Mouse (Mus musculus) olfactory bulb, adult 2 months (tissue): ENCODE measurements around the gene Sdf2l1. TPM values are rescaled to one million over a fixed set of nuclear protein-coding genes. Genes with fewer than 3 reads are reported as not detected.

Source experiments
- H3K27ac ChIP-seq: fragments of 200-500 bp; 2 replicates; pipeline ENCODE4 v1.5.1; 2012; ENCODE audit warnings: low read depth, low read length; ENCODE audit not compliant: insufficient read depth
- H3K4me1 ChIP-seq: fragments of 200-500 bp; 2 replicates; pipeline ENCODE4 v1.6.1; 2012; ENCODE audit warnings: low read length; ENCODE audit not compliant: control insufficient read depth, insufficient read depth
- H3K4me3 ChIP-seq: fragments of 200-500 bp; 2 replicates; pipeline ENCODE4 v1.5.1; 2012; ENCODE audit warnings: mild to moderate bottlenecking, low read depth, low read length, moderate library complexity; ENCODE audit not compliant: insufficient read depth
- CTCF ChIP-seq: fragments of 200-500 bp; IDR thresholded peaks from 2 replicates; pipeline ENCODE4 v1.5.1; 2012; ENCODE audit warnings: low read depth, mild to moderate bottlenecking, low read length, moderate library complexity; ENCODE audit not compliant: insufficient read depth
- POLR2A ChIP-seq: fragments of 200-500 bp; IDR thresholded peaks from 2 replicates; pipeline ENCODE4 v1.6.1; 2012; ENCODE audit warnings: mild to moderate bottlenecking, low read depth, low read length, moderate library complexity; ENCODE audit not compliant: insufficient read depth
- whole genome bisulfite sequencing: fragments of 180-500 bp; shearing (Covaris S2); methylation state at CpG from one replicate; pipeline ENCODE4 v1.1.7; 2018; 5-methylcytosine and 5-hydroxymethylcytosine counted together
- polyA plus RNA-seq: library from polyadenylated mRNA; stranded (reverse); fragments of >200 nt; gene quantifications from 2 replicates; pipeline ENCODE4 v1.2.4, GENCODE M21; 2012; ENCODE audit warnings: low replicate concordance; ENCODE audit not compliant: missing spikeins, insufficient read depth, insufficient read length

The Sdf2l1 gene
- polyA plus RNA-seq, 1 experiment, result not detected

DNA sequence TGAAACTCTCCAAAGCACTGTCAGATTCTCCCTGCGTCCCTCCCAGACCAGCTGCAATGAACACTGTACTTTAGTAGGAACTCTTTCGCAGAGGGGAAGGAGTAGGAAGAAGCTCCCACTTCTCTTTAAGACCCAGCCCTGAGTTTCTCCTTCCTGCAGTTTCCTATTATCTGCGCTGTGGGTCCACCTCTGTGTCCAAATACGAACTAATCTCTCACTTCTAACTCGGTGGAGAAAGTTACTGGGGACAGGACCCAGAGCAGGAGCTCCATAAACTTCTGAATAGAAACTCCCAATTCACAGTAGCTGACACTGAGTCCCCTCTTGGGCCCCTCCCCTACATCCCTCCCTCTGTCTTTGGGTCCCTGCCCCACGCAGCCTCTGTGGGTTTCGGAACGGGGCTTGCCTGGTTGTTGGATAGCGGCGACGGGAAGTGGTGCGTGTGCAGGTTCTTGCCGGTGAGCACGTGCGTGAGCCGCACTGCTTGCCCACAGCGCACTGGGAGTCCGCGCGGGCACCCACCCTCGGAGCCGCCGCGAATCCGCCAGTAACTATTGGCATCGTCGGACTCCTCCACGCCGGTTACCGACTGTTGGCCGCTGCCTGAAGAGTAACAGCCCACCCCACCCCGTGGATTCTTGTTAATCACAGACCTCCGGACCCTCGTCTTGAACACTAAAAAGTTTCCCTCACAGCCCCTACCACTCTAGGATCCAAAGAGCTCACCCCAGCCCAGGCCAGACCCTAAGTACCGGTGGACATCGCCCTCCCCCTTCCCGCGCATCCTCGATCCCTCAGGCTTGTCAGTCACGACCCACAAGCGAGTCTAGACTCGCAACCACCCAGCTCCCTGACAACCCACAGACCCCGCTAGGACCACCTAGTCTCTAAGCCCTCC is 743 bp downstream of the Sdf2l1 start:
- Histone ChIP-seq H3K4me1 (peaks cover 8% of the 10 kb centered on the region), H3K4me3 (peak overlapping the region; percentile 61), H3K27ac (no peak overlapping the region)
- 4% methylated on average over 43 of the region's 43 CpGs for WGBS
- no peak for TF ChIP-seq POLR2A
- TF ChIP-seq CTCF, result no peak

DNA sequence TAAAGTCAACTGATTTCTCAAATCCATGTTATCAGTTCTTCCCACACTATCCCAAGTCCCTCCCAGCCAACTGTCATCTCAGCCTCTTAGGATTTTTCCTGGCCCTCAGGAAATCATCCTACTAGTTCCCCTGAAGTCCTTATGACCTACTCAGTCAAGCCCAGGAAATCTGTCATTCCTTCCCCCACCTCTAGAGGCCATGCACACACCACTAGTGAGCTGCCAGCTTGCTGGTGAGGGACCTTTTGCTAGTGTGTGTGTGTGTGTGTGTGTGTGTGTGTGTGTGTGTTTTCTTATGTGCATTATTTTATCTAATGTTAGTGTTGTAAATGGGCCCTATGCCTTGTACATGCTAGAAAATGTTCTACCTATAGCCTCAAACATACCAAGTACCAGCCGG is 4.9 kb downstream of the Sdf2l1 start:
- Histone ChIP-seq H3K27ac (no peak overlapping the region), H3K4me3 (no peak overlapping the region), H3K4me1 (peaks cover 22% of the 10 kb centered on the region)
- TF ChIP-seq POLR2A (no peak), CTCF (no peak)
- WGBS, result 100% methylated on average over 1 of the region's 1 CpGs

DNA sequence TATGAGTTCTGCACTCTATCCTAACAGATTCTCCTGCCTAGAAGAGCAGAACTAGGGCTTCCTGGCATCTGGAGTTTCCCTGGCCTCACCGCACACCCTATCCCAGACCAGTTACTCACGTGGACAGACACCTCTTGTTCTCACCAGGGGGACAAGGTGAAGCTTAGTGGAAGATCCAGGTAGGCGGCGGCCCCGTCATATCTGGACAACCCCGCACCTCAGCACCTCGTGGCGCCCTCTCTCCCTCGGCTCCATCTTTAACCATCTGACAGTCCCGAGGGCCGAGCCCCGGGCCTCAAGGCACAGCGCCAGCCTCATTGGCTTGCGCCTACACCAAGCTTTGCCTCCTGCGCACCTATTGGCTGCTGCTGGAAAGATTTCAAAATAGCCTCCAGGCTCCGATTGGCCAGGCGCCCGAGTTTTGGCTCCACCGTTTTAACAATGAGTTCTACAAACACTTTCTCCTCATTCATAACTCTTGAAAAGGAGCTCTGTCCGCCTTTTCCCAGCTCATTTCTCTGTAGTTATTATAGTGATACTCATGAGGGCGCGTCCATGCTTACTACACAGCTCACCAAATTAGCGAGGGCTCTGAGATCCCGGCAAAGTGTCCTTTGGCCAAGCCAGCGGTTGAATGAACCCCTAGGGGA is 7.2 kb downstream of the Sdf2l1 start, which contains the start of gene 2610318N02Rik:
TSS of gene 2610318N02Rik (minus strand) at position 297 of the 650 bp plus-strand sequence.
- Histone ChIP-seq H3K27ac (no peak within 1 kb of the TSS), H3K4me3 (peak within 1 kb of the TSS; percentile 43), H3K4me1 (peaks cover 13% of the 10 kb centered on the region)
- WGBS, result 1% methylated on average over 25 of the region's 25 CpGs
- no peak for TF ChIP-seq CTCF
- TF ChIP-seq POLR2A, result no peak

DNA sequence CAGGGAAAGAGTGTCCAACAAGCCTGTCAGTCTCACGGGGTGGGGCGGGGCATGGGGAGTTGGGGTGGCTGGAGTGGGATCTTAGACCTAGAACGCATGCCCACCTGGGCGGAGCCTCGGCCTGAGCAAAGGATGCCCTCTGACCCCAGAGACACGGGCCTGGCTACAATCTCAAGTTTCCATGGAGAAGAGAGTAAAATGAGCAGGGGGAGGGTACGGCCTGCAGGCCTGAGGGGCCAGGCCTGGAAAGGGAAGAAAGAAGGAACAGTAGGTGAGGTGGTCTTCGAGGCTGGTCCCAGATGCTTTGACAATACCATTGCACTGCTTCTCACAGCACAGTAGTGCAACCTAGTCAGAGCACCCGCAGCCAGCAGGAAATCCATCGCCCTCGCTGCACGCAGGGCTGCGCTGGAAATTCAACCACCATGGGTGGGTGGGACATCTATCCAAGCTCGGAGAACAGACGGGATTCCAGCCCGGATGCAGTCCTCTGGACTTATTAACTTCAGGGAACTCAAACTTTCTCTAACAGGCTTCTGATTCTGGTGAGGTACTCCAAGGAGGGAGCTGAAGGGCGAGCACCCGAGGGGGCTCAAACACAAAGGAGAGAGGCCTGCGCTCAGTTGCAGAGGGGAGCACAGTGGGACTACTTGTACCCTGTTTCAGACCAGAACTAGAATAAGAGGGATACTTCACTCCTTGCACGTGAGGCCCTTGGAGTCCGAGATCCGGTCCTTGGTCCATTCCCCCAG is 7.9 kb downstream of the Sdf2l1 start:
- no peak overlapping the region for H3K27ac ChIP-seq
- no peak for TF ChIP-seq CTCF
- TF ChIP-seq POLR2A, result no peak
- peaks cover 13% of the 10 kb centered on the region for H3K4me1 ChIP-seq
- H3K4me3 ChIP-seq, result peak overlapping the region; percentile 43
- WGBS, result 20% methylated on average over 22 of the region's 22 CpGs

DNA sequence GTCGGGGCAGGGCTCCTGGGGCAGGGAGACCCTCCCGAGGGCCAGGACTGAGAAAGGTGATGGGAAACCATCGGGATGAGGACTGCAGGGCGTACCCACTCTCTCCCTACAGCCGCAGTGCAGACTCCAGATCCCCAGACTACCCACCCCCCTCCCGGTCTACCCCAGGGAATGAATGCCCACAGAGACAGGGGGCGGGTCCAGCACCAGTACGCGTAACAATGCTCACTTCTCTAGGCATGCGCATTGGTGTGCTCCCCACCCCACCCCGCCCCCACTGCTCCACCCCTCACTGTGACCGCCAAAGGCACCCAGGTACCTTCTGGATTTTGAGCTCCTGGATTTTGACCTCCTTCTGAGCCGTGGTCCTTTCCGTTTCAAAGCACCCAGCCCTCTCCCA is 10.6 kb downstream of the Sdf2l1 start:
- H3K27ac ChIP-seq, result no peak overlapping the region

DNA sequence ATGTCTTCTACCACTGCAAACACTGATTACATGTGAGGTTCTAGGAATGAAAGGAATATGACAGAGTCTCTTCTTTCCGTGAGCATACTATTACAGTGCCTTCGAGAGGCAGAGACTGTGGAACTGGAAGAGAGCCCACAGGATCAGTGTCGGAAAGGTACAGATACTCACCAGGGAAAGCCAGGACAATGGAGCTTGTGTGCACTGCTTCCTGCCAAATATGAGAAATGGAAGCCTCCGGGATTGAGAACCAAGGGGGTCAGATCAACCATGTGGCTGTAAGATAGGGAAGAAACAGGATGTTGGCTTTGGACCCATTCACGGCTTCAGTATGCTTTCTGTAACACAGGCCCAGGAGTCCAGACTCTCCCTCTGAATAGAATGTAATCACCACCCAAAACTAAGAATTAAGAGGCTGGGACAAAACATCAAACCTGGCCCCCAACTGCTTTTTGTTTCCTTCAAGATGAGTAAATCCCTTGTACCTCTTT is 14.8 kb downstream of the Sdf2l1 start:
- H3K4me3 ChIP-seq, result no peak overlapping the region
- H3K4me1 ChIP-seq, result no peaks in the 10 kb centered on the region
- TF ChIP-seq CTCF (no peak), POLR2A (no peak)
- 83% methylated on average over 5 of the region's 5 CpGs for WGBS
- no peak overlapping the region for H3K27ac ChIP-seq

More for the DNA sequence above, 10.6 kb downstream of the Sdf2l1 start:
- TF ChIP-seq POLR2A (no peak), CTCF (no peak)
- Histone ChIP-seq H3K4me1 (peaks cover 13% of the 10 kb centered on the region), H3K4me3 (no peak overlapping the region)
- 36% methylated on average over 14 of the region's 14 CpGs for WGBS

DNA sequence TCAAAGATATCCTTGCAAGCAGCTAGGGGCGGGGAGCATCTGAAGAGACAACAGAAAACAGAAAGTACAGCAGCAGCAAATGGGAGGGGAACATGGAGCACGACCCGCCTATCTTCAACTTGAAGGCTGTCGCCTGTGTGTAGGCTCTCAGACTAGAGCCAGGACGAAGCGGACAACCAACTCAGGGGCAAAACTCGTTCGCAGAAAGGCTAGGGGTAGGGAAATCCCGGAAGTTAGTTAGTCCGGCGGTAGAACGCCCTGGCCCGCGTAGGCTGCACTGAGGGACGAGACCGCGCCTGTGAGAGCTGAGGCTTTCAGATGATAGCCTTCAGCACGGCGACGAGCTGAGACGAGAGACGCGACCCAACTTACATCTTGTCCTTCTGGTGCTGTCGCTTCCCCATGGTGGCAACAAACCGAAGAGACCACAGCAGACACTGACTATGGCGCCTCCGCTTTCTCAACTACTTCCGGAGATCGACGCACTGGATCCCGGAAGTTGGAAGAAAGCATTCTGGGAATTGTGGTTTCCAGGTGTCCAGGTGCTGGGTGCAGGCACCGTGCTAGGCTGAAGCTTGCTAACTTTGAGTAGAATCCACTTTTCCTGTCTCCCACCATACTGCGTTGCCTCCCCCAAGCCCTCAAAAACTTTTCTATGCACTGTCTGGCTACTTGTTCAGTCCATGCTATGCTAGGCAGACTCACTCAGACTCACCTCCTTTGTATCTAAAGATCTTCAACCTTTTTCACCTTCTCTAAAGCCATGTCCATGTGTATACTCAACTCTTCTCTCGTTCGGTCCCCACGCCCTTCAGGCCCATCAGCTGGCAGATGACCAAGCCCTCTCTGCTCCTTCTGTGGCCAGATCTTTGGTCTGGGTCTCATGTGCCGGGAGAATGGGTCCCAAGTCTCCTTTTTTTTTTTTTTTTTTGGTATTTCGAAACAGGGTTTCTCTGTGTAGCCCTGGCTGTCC is 21.1 kb downstream of the Sdf2l1 start, which contains the start of gene Ppil2:
TSS of gene Ppil2 (minus strand) at position 487 of the 973 bp plus-strand sequence.
- WGBS, result 8% methylated on average over 38 of the region's 38 CpGs
- Histone ChIP-seq H3K27ac (0 out of 2 replicates have a peak within 1 kb of the TSS, but pooled peaks have one; percentile 14), H3K4me1 (no peaks in the 10 kb centered on the region; the same call in 1 of the 2 replicates), H3K4me3 (peak within 1 kb of the TSS; percentile 83)
- TF ChIP-seq POLR2A, result peak; percentile 62
- TF ChIP-seq CTCF, result no peak
